Mouse (Mus musculus) forebrain, embryonic 11.5 days (tissue): ENCODE data around the gene Tradd. TPM values are rescaled to one million over a fixed set of nuclear protein-coding genes. Genes with fewer than 3 reads are reported as not detected.
A peak's percentile ranks its signal among the peaks of the same experiment; 100 is the strongest.

ENCODE experiments used
- ATAC-seq: fragments of 200-750 bp; cut with Nextera tagmentation; replicated peaks from 2 replicates; pipeline ENCODE4 v1.8.0; 2017; ENCODE audit warnings: moderate TSS enrichment; ENCODE audit not compliant: low FRiP score
- DNase-seq: peaks from one replicate; pipeline ENCODE4 v3.0.0-alpha.2; 2017; ENCODE audit warnings: low spot score
- H3K27ac ChIP-seq: fragments of 300-500 bp; sonication (generic); 2 replicates; pipeline ENCODE4 v1.5.1; 2014; ENCODE audit warnings: low read depth, low read length
- H3K27me3 ChIP-seq: fragments of 300-500 bp; sonication (generic); 2 replicates; pipeline ENCODE4 v1.6.1; 2014; ENCODE audit warnings: mild to moderate bottlenecking, low read length, mixed read lengths; ENCODE audit not compliant: control insufficient read depth, insufficient read depth
- H3K36me3 ChIP-seq: fragments of 300-500 bp; sonication (generic); 2 replicates; pipeline ENCODE4 v1.6.1; 2014; ENCODE audit warnings: mild to moderate bottlenecking, low read length, moderate library complexity, mixed read lengths; ENCODE audit not compliant: control insufficient read depth, insufficient read depth
- H3K4me1 ChIP-seq: fragments of 300-500 bp; sonication (generic); replicated peaks from 2 replicates; pipeline ENCODE4 v1.6.1; 2014; ENCODE audit warnings: low read length, mixed read lengths; ENCODE audit not compliant: control insufficient read depth, insufficient read depth
- H3K4me2 ChIP-seq: fragments of 300-500 bp; sonication (generic); 2 replicates; pipeline ENCODE4 v1.6.1; 2014; ENCODE audit warnings: low read depth, mild to moderate bottlenecking, low read length, moderate library complexity, mixed read lengths; ENCODE audit not compliant: severe bottlenecking
- H3K4me3 ChIP-seq: fragments of 300-500 bp; sonication (generic); 2 replicates; pipeline ENCODE4 v1.5.1; 2014; ENCODE audit warnings: low read depth, low read length
- H3K9ac ChIP-seq: fragments of 300-500 bp; sonication (generic); 2 replicates; pipeline ENCODE4 v1.6.1; 2014; ENCODE audit warnings: low read length
- H3K9me3 ChIP-seq: fragments of 300-500 bp; sonication (generic); 2 replicates; pipeline ENCODE4 v1.6.1; 2016; ENCODE audit warnings: low read length, mixed read lengths; ENCODE audit not compliant: control insufficient read depth
- WGBS: fragments of 180-500 bp; shearing (Covaris S2); extraction: QIAGEN DNeasy Blood & Tissue Kit; methylation state at CpG from one replicate; pipeline ENCODE4 v1.1.7; 2014; 5-methylcytosine and 5-hydroxymethylcytosine counted together
- polyA plus RNA-seq: library from polyadenylated mRNA; unstranded; fragments of >200 nt; fragmentation: Nextera tagmentation; extraction: Ambion mirVana; gene quantifications from 2 replicates; pipeline ENCODE4 v1.2.1, GENCODE M21; 2014

Tradd gene
- polyA plus RNA-seq, 1 experiment from 2014 or later: 12.0 TPM

GRCm38 (mm10) chr8:105225917-105226316 lies 38.5 kb downstream of the Tradd start:
- DNase-seq (no peak), ATAC-seq (no peak)
- H3K27ac ChIP-seq: no peak overlapping the region
- H3K9ac ChIP-seq: peak overlapping the region; percentile 89
- H3K4me1 ChIP-seq: peaks cover 5% of the 10 kb centered on the region
- H3K4me3 ChIP-seq: peak overlapping the region; percentile 91
- no peaks in the 10 kb centered on the region for H3K27me3 ChIP-seq
- no peaks in the 10 kb centered on the region for H3K36me3 ChIP-seq
- no peaks in the 10 kb centered on the region for H3K9me3 ChIP-seq
- 38% methylated on average over 6 of the region's 6 CpGs for WGBS
- H3K4me2 ChIP-seq: peak overlapping the region; percentile 85

GRCm38 (mm10) chr8:105225272-105225593 lies 39.2 kb downstream of the Tradd start:
- Histone ChIP-seq H3K4me2 (peak overlapping the region; percentile 85), H3K27me3 (no peaks in the 10 kb centered on the region), H3K36me3 (no peaks in the 10 kb centered on the region), H3K27ac (0 out of 2 replicates have a peak overlapping the region, but pooled peaks have one; percentile 46), H3K4me3 (peak overlapping the region; percentile 91), H3K9me3 (no peaks in the 10 kb centered on the region), H3K4me1 (peaks cover 5% of the 10 kb centered on the region), H3K9ac (peak overlapping the region; percentile 89)
- DNase-seq: no peak
- ATAC-seq: no peak
- under 1% methylated on average over 27 of the region's 27 CpGs for WGBS

DNA sequence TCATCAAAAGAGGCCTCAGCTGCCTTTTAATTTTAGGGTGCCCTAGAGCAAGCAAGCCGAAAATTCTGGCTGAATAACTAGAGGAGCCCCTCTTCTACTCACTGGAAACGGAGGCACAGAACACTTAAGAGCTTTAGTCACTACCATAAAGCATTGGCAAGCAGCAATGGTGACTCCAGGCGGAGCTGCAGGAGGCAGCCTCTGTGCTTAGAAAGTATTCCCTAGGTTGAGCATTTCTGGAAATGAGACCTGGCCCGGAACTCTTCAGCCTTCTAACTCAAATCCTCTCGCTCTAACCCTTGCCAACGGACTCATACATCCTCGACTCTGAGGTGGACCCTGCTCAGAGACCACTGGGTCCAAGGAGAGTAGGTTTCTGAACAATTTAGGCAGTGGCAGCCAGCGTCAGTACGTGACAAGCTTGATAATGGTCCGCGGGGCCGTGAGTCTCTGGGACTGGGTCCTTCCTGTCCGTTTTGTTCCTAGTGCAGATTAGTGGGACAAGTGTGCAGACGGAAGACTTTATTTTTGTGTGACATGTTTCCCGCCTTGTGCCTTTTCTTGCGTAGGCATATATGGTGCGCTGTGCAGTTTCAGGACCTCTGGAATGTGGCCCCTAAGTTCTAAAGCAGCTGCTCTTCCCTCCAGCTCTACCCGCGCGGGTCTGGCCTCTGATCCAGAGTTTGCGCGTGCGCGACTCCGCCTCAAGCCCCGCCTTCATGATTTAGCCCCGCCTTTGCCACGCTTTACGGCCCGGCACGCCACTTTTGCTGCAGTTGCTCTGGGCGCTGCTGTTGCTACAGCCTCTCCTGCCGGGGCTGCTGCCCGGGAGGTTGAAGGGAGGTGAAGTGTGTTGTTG lies 39.8 kb downstream of the Tradd start, which contains the start of gene D230025D16Rik:
Gene D230025D16Rik (plus strand): TSS at position 733 of the 859 bp plus-strand sequence.
- 3% methylated on average over 34 of the region's 34 CpGs for WGBS
- H3K9me3 ChIP-seq: no peaks in the 10 kb centered on the region
- peak within 1 kb of the TSS; percentile 89 for H3K9ac ChIP-seq
- H3K4me1 ChIP-seq: peaks cover 5% of the 10 kb centered on the region
- H3K4me2 ChIP-seq: peak within 1 kb of the TSS; percentile 85
- H3K36me3 ChIP-seq: no peaks in the 10 kb centered on the region
- ATAC-seq (peak; percentile 94), DNase-seq (peak; percentile 97)
- H3K27ac ChIP-seq: peak within 1 kb of the TSS; percentile 46; the same call in 1 of the 2 replicates
- H3K27me3 ChIP-seq: no peaks in the 10 kb centered on the region
- H3K4me3 ChIP-seq: peak within 1 kb of the TSS; percentile 91

DNA sequence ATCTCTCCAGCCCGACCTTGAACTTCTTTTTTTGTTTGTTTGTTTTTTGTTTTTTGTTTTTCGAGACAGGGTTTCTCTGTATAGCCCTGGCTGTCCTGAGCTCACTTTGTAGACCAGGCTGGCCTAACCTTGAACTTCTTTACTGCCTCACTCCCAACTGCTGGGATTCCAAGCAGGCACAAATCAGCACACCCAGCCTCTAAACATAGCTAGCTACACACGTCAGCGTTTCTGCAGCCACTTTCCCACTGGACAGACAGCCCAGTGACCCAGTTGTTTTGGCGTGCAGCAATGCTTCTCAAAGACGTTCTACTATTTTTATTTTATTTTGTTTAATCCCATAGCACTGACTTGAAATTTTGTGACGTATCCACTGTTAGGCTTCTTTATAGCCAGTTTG lies 40.6 kb downstream of the Tradd start:
- peaks cover 5% of the 10 kb centered on the region for H3K4me1 ChIP-seq
- no peak overlapping the region for H3K4me2 ChIP-seq
- H3K27me3 ChIP-seq: no peaks in the 10 kb centered on the region
- WGBS: 82% methylated on average over 7 of the region's 7 CpGs
- DNase-seq (no peak), ATAC-seq (no peak)
- no peak overlapping the region for H3K9ac ChIP-seq
- H3K36me3 ChIP-seq: no peaks in the 10 kb centered on the region
- no peaks in the 10 kb centered on the region for H3K9me3 ChIP-seq
- no peak overlapping the region for H3K4me3 ChIP-seq
- no peak overlapping the region for H3K27ac ChIP-seq

- Histone ChIP-seq H3K4me1 (no peaks in the 10 kb centered on the region), H3K4me2 (no peak overlapping the region), H3K36me3 (no peaks in the 10 kb centered on the region), H3K9ac (no peak overlapping the region), H3K27me3 (no peaks in the 10 kb centered on the region), H3K4me3 (no peak overlapping the region), H3K27ac (no peak overlapping the region), H3K9me3 (no peaks in the 10 kb centered on the region)
- ATAC-seq (no peak; the same call in 1 of the 2 replicates), DNase-seq (no peak)
- WGBS: 81% methylated on average over 5 of the region's 5 CpGs
These were observed 46.4 kb downstream of the Tradd start for GRCm38 (mm10) chr8:105217926-105218522.

DNA sequence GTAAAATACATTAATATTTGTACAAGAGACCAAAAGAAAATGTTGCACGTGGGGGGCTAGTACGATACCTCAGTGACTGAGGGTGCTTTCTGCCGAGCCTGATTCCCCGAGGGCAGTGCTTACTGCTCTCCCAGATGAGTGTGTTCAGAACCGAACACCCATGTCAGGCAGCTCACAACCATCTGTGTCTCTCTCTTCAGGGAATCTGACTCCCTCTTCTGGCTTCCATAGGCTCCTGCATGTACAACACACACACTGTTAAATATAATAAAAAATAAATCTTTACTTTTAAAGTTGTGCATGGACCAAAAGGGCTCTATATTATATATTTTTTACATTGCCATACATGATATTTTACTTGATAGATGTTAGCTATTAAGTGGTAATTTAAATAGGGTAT lies 50.3 kb downstream of the Tradd start:
- H3K4me1 ChIP-seq: no peaks in the 10 kb centered on the region
- no peak overlapping the region for H3K4me2 ChIP-seq
- peaks cover 2% of the 10 kb centered on the region; the same call in 1 of the 2 replicates for H3K36me3 ChIP-seq
- DNase-seq (no peak), ATAC-seq (no peak)
- H3K27me3 ChIP-seq: no peaks in the 10 kb centered on the region
- no peak overlapping the region for H3K9ac ChIP-seq
- H3K4me3 ChIP-seq: no peak overlapping the region
- no peak overlapping the region for H3K27ac ChIP-seq
- H3K9me3 ChIP-seq: no peaks in the 10 kb centered on the region
- WGBS: 89% methylated on average over 5 of the region's 5 CpGs

DNA sequence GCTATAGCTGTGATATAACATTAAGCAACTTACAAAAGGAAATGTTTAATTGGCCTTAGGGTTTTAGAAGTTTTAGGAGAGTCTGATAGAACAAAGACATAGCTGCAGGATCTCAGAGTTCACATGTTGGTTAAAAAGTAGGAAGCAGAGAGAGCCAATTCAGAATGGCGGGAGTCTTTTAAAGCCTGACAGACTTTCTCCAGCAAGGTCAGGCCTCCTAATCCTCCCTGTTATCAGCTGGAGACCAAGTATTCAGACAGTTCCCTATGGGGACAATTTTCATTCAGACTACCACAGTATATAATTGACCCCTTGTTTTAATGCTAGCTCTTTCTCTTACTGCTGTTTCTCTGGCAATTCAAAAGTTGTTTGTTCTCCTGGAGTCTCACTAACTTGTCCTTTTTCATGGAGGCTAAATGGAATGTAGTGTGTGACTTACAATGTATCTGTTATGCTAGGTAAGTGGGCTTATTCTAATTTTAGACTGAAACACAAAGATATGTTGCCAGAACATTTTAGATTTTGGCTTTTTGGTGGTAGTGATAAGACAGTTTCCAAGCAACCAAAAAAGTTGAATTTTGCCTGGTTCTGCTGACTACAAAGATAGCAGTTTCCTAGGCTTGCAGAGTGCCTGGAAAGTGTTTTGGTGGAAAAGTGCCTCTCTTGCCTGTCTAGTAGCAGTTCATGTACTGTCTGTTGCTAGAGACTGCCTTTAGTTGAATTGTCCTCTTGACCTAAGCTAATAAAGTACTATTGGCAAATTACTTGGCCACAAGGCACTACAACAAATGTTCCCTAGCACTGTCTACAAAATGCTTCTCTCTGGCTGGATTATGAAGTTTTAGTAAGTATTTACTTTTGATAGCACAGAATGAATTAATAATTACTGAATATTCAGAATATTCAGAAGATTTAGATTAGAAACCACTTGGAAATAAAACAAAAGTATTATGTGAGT lies 55.0 kb downstream of the Tradd start:
- H3K36me3 ChIP-seq: peaks cover 3% of the 10 kb centered on the region; the same call in 1 of the 2 replicates
- no peak overlapping the region for H3K4me3 ChIP-seq
- 0 out of 2 replicates have a peak overlapping the region, but pooled peaks have one; percentile 2 for H3K27ac ChIP-seq
- no peaks in the 10 kb centered on the region for H3K4me1 ChIP-seq
- DNase-seq (no peak), ATAC-seq (no peak)
- no peak overlapping the region for H3K4me2 ChIP-seq
- H3K9ac ChIP-seq: no peak overlapping the region
- no peaks in the 10 kb centered on the region for H3K9me3 ChIP-seq
- WGBS: 33% methylated on average over 1 of the region's 1 CpGs
- H3K27me3 ChIP-seq: no peaks in the 10 kb centered on the region
